Mouse (Mus musculus) bone marrow macrophage, adult 2 months (primary cell): Measurements from ENCODE around the gene Cfap97d1. TPM values are rescaled to one million over a fixed set of nuclear protein-coding genes. Genes with fewer than 3 reads are reported as not detected.

Experiments
- H3K27ac ChIP-seq: 2 replicates; pipeline ENCODE4 v1.5.1; 2012; ENCODE audit warnings: low read depth, low read length; ENCODE audit not compliant: insufficient read depth
- H3K4me1 ChIP-seq: 2 replicates; pipeline ENCODE4 v1.6.1; 2012; ENCODE audit warnings: low read length; ENCODE audit not compliant: control insufficient read depth, insufficient read depth
- H3K4me3 ChIP-seq: 2 replicates; pipeline ENCODE4 v1.5.1; 2012; ENCODE audit warnings: mild to moderate bottlenecking, low read length, moderate library complexity; ENCODE audit not compliant: insufficient read depth
- CTCF ChIP-seq: IDR thresholded peaks from 2 replicates; pipeline ENCODE4 v1.5.1; 2012; ENCODE audit warnings: low read depth, mild to moderate bottlenecking, low read length, moderate library complexity
- POLR2A ChIP-seq: IDR thresholded peaks from 2 replicates; pipeline ENCODE4 v1.6.1; 2012; ENCODE audit warnings: mild to moderate bottlenecking, low read depth, low read length, borderline replicate concordance
- polyA plus RNA-seq: library from polyadenylated mRNA; stranded (reverse); fragments of >200 nt; gene quantifications from 2 replicates; pipeline ENCODE4 v1.2.4, GENCODE M21; 2012; ENCODE audit not compliant: missing spikeins, insufficient read depth, insufficient read length

Cfap97d1 gene
- not detected in 2 replicates for polyA plus RNA-seq

- TF ChIP-seq CTCF (no peak), POLR2A (no peak)
- H3K27ac ChIP-seq: peak within 1 kb of the TSS; percentile 85
- H3K4me3 ChIP-seq: peak within 1 kb of the TSS; percentile 71
- peaks cover 35% of the 10 kb centered on the region for H3K4me1 ChIP-seq
Observed at GRCm38 (mm10) chr11:101984054-101985025, at the start of gene Cfap97d1. Gene Cfap97d1 (plus strand): TSS chr11:101984279.

DNA sequence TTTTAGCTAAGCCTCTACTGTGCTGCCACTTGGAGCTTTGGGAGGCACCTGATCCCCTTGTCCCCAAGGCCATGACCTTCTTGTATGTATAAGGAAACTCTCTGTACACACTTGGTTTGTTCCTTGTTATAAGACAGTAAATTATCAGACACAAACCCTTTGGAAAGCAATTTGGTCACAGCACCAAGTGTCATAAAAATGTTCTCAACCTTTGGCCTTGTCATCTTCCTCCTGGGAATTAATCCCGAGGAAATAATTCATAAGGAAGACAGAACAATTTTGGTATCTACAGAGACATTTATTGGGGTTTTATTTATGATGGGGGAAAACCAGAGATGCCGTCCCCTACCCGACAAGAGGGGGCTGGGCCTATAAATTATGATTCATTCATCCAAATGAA lies 48.3 kb upstream of the Cfap97d1 start:
- Histone ChIP-seq H3K27ac (no peak overlapping the region), H3K4me1 (no peaks in the 10 kb centered on the region), H3K4me3 (no peak overlapping the region)
- TF ChIP-seq POLR2A (no peak), CTCF (no peak)

GRCm38 (mm10) chr11:101936421-101936820 lies 47.7 kb upstream of the Cfap97d1 start:
- no peak overlapping the region for H3K4me3 ChIP-seq
- no peaks in the 10 kb centered on the region for H3K4me1 ChIP-seq
- H3K27ac ChIP-seq: no peak overlapping the region
- TF ChIP-seq POLR2A (no peak), CTCF (no peak)

- H3K4me1 ChIP-seq: no peaks in the 10 kb centered on the region
Observed at GRCm38 (mm10) chr11:101937108-101937507, 47.0 kb upstream of the Cfap97d1 start.

DNA sequence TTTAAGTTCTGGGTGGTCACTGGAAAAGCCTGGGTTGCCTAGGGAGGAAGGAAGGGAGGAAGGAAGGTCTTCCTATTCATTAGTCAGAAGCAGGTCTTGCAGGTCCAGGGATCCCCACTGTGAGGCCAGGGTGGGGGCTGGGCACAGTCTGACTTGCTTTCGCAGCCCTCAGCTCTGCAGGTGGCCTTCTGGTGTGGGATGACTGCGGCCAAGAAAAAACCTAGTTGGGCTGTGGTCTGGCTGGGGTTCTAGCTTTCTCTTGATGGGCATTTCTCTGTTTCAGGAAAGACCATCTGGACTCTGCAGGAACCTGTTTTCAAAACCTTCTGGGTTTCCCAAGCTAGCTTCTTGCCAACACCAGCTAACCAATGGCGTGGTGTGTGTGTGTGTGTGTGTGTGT lies 41.0 kb upstream of the Cfap97d1 start:
- TF ChIP-seq POLR2A: no peak
- no peak overlapping the region for H3K27ac ChIP-seq
- no peaks in the 10 kb centered on the region for H3K4me1 ChIP-seq
- no peak overlapping the region for H3K4me3 ChIP-seq

More at GRCm38 (mm10) chr11:101937108-101937507, 47.0 kb upstream of the Cfap97d1 start:
- Histone ChIP-seq H3K4me3 (peak overlapping the region; percentile 24; the same call in 1 of the 2 replicates), H3K27ac (no peak overlapping the region)
- no peak for TF ChIP-seq CTCF
- TF ChIP-seq POLR2A: no peak

DNA sequence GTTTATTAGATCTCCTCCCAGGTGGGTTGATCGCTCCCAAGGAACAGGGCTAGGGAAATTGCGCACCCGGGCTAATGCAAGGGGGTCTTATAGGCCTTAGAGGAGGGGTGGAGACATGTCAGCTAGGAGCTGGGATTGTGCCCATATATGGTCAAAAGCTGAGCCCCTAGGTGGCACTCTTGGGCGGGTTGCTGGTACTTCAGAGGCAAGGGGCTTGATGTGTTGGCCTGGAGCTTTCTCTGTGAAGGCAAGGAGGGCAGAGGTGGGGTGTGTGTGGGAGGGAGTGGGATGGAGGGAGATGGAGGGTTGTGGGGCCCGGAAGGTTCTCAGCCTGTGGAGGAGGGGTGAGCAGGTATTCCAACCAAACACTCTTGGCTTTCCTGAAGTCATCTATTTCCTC lies 37.6 kb upstream of the Cfap97d1 start:
- H3K4me1 ChIP-seq: no peaks in the 10 kb centered on the region

DNA sequence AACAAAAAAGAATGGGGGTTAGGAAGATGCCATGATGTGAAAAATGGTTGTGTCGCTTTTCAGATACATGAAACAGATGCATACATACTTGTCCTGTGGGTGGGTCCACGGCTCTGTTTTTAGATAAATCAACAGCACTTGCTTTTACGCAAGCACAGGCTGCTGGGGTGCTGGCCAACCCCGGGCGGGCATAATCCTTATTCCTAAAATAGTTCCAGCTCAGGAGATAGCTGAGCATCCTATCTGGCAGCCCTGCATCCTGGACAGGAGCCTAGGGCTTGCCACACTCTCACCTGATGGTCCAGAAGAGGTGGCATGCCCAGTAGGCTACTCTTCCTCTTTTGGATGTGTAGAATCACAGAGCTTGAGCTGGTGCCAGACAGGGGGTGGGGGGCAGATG lies 34.1 kb upstream of the Cfap97d1 start:
- peaks cover 27% of the 10 kb centered on the region for H3K4me1 ChIP-seq

More for the DNA sequence above, 37.6 kb upstream of the Cfap97d1 start:
- TF ChIP-seq POLR2A (no peak), CTCF (0 out of 2 replicates have a peak, but pooled peaks have one; percentile 17)
- no peak overlapping the region for H3K4me3 ChIP-seq
- H3K27ac ChIP-seq: no peak overlapping the region

GRCm38 (mm10) chr11:101952541-101953341 lies 31.3 kb upstream of the Cfap97d1 start:
- TF ChIP-seq CTCF (no peak), POLR2A (no peak)
- Histone ChIP-seq H3K4me1 (peaks cover 34% of the 10 kb centered on the region), H3K4me3 (no peak overlapping the region), H3K27ac (peak overlapping the region; percentile 83)

More for the DNA sequence above, 34.1 kb upstream of the Cfap97d1 start:
- Histone ChIP-seq H3K4me3 (no peak overlapping the region), H3K27ac (no peak overlapping the region)
- no peak for TF ChIP-seq CTCF
- TF ChIP-seq POLR2A: no peak

GRCm38 (mm10) chr11:101953441-101953840 lies 30.6 kb upstream of the Cfap97d1 start:
- TF ChIP-seq CTCF (no peak), POLR2A (no peak)
- H3K4me3 ChIP-seq: no peak overlapping the region
- peaks cover 34% of the 10 kb centered on the region for H3K4me1 ChIP-seq
- peak overlapping the region; percentile 83 for H3K27ac ChIP-seq
